Mouse (Mus musculus) brain, embryonic 18.5 days (tissue): ENCODE measurements around the gene Usp53.

Experiments
- DNase-seq: peaks from one replicate; pipeline ENCODE4 v3.0.0-alpha.2; 2012; ENCODE audit warnings: low read depth, low spot score

The Usp53 gene

DNA sequence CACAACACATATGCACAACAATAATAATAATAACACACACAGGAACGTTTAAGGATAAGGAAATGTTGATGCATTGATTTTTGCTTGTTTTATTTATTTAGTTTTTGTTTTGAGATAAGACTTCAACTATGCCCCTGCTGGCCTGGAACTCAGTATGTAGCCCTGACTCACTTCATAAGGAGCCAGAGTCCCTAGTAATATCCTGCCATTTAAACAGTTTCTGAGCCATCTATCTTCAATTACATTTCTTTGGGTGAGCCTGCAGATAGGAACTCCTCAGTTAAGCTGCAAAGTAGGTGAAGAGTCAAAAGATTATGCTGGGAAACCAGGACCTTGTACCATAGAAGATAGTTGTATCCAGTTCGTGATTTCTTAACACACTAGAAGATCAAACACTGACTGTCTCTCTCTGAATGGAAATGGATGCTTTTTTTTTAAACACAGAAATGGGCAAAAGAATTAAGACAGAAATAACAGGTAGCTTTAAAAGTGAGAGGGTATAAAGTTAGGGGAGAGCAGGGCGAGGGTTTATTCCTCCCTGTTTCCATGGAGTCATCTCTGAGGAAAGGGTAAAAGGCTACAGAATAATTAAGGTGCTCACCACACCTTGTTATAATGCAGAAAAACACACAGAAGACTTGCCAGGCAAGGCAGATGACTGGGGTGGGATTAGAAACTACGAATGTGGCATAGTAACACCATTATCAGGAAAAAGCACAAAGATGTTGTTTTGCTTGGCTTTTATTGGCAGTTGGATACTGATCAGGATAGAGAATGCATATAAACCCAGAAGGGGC lies 96.6 kb downstream of the Usp53 start:
- DNase-seq, result no peak
